Comparison of ENCODE assay signal across 8 mouse cellular contexts in genomic region chr4:83485735-83486116, GRCm38 (mm10). TPM values are rescaled to one million over a fixed set of nuclear protein-coding genes. Genes with fewer than 3 reads are reported as not detected.
A peak's percentile ranks its signal among the peaks of the same experiment; 100 is the strongest.
DNase-seq lines count a peak whose midpoint lies in the region; ATAC-seq and TF ChIP-seq lines count a peak whose summit lies in the region.

No protein-coding gene starts in this region.

- H3K9ac ChIP-seq in ES-E14 (ENCODE audit: insufficient read depth, low read depth, low read length, poor library complexity, severe bottlenecking): peak overlapping the region; percentile 99
- H3K9ac ChIP-seq in forebrain, embryonic 16.5 days (replicated peaks; ENCODE audit: low read depth, low read length): peak overlapping the region; percentile 95
- peak overlapping the region; percentile 81 for H3K9ac ChIP-seq in lung, embryonic 15.5 days

- in situ Hi-C loops in ES-E14 (cut with MboI; ENCODE audit: low sequenced_read_pairs in 2 of 2, unreplicated experiment in 2 of 2): no loop called here

- under 1% methylated on average over 27 of the region's 40 CpGs for WGBS in forebrain, embryonic 16.5 days
- 0% methylated on average over 33 of the region's 40 CpGs for WGBS in lung, embryonic 15.5 days

- peak; percentile 69 for DNase-seq in ES-E14 (ENCODE audit: low read depth, low spot score)
- peak; percentile 92 for DNase-seq in cerebellum, adult 11-12 months
- DNase-seq in heart, postnatal 4 days: peak; percentile 87
- peak; percentile 82 to 86 for DNase-seq in layer of hippocampus, adult 8-10 months (ENCODE audit: low spot score in 2 of 2)
- DNase-seq in ovary, adult 18-20 months (ENCODE audit: low spot score): peak; percentile 81
- DNase-seq in thymus, postnatal 0 days (ENCODE audit: low spot score): peak; percentile 94

- H3K4me2 ChIP-seq in forebrain, embryonic 16.5 days (ENCODE audit: low read length): peak overlapping the region; percentile 88
- peak overlapping the region; percentile 80 for H3K4me2 ChIP-seq in lung, embryonic 15.5 days

- no peaks in the 10 kb centered on the region for H3K27me3 ChIP-seq in forebrain, embryonic 16.5 days (replicated peaks; ENCODE audit: control insufficient read depth, insufficient read depth, low read length)
- H3K27me3 ChIP-seq in lung, embryonic 15.5 days: no peaks in the 10 kb centered on the region

- ATAC-seq in forebrain, embryonic 16.5 days: peak; percentile 78
- ATAC-seq in lung, embryonic 15.5 days (ENCODE audit: borderline replicate concordance, extremely low read depth, low FRiP score, low TSS enrichment): peak; percentile 89

- peak overlapping the region; percentile 98 for H3K27ac ChIP-seq in ES-E14 (ENCODE audit: insufficient read depth, low read depth, low read length, poor library complexity, severe bottlenecking)
- H3K27ac ChIP-seq in forebrain, embryonic 16.5 days (ENCODE audit: low read length): peak overlapping the region; percentile 100
- peak overlapping the region; percentile 97 for H3K27ac ChIP-seq in lung, embryonic 15.5 days

- peaks cover 19% of the 10 kb centered on the region for H3K36me3 ChIP-seq in ES-E14 (ENCODE audit: control insufficient read depth, insufficient read depth, low read length, poor library complexity, severe bottlenecking)
- H3K36me3 ChIP-seq in forebrain, embryonic 16.5 days (ENCODE audit: control insufficient read depth, insufficient read depth): peaks cover 7% of the 10 kb centered on the region; the same call in 1 of the 2 replicates
- peaks cover 25% of the 10 kb centered on the region for H3K36me3 ChIP-seq in lung, embryonic 15.5 days

- peaks cover 7 to 9% of the 10 kb centered on the region in 2 experiments for H3K4me1 ChIP-seq in ES-E14 (ENCODE audit: control insufficient read depth in 2 of 2, insufficient read depth in 2 of 2, low read length in 2 of 2, poor library complexity in 1 of 2)
- H3K4me1 ChIP-seq in forebrain, embryonic 16.5 days (replicated peaks; ENCODE audit: control insufficient read depth, insufficient read depth, low read length): peaks cover 21% of the 10 kb centered on the region
- H3K4me1 ChIP-seq in lung, embryonic 15.5 days: peaks cover 14% of the 10 kb centered on the region

- H3K9me3 ChIP-seq in ES-E14 (ENCODE audit: control insufficient read depth, insufficient read depth, low read depth, low read length): no peaks in the 10 kb centered on the region
- no peaks in the 10 kb centered on the region for H3K9me3 ChIP-seq in forebrain, embryonic 16.5 days (ENCODE audit: control insufficient read depth, low read length)
- no peaks in the 10 kb centered on the region for H3K9me3 ChIP-seq in lung, embryonic 15.5 days

- H3K4me3 ChIP-seq in ES-E14 (ENCODE audit: insufficient read depth in 1 of 2, low read depth in 1 of 2, low read length in 2 of 2, poor library complexity in 1 of 2, severe bottlenecking in 1 of 2): peak overlapping the region; percentile 76 to 96
- peak overlapping the region; percentile 63 for H3K4me3 ChIP-seq in forebrain, embryonic 16.5 days (replicated peaks; ENCODE audit: low read length)
- peak overlapping the region; percentile 96 for H3K4me3 ChIP-seq in lung, embryonic 15.5 days

TF ChIP-seq in ES-E14, 5 proteins besides CTCF, POLR2A, EP300 and RAD21:
- 0 out of 2 replicates have a peak, but pooled peaks have one; percentile 63 for TF ChIP-seq CHD2 (IDR thresholded peaks at IDR 0.05; ENCODE audit: low read depth, low read length)
- TF ChIP-seq MAFK (IDR thresholded peaks at IDR 0.05; ENCODE audit: insufficient read depth, low read depth, low read length): no peak
- no peak for TF ChIP-seq HCFC1 (IDR thresholded peaks at IDR 0.05; ENCODE audit: borderline replicate concordance, insufficient read depth, low read length)
- TF ChIP-seq ZC3H11A (IDR thresholded peaks at IDR 0.05; ENCODE audit: borderline replicate concordance, low read depth, low read length): no peak

RNA-seq across cellular contexts. Expression of gene Psip1, which starts 0.5 kb away (rescaled TPM):
- 86.0 and 90.5 TPM in 2 replicates for total RNA-seq in ES-E14 (2012; rRNA removed)
- polyA plus RNA-seq in forebrain, embryonic 16.5 days (2015; fragmentation: Nextera tagmentation; extraction: Ambion mirVana): 281 and 310 TPM in 2 replicates
- 10 to 100 TPM; 64.5 to 68.7 TPM for total RNA-seq in heart, postnatal 4 days (2021)
- 100 to 1,000 TPM; 191 to 205 (median 200) TPM for total RNA-seq in layer of hippocampus, adult 8-10 months (2022)
- polyA plus RNA-seq in lung, embryonic 15.5 days (2015; fragmentation: Nextera tagmentation; extraction: Ambion mirVana): 113 and 119 TPM in 2 replicates
- polyA plus RNA-seq in thymus, postnatal 0 days (2015; fragmentation: Nextera tagmentation; extraction: Ambion mirVana): 146 and 147 TPM in 2 replicates

RNA-seq across cellular contexts. Expression of gene Ccdc171, which starts 39.6 kb away (rescaled TPM):
- 3.5 and 5.8 TPM in 2 replicates for total RNA-seq in ES-E14 (2012; rRNA removed)
- 6.1 and 6.7 TPM in 2 replicates for polyA plus RNA-seq in forebrain, embryonic 16.5 days (2015; fragmentation: Nextera tagmentation; extraction: Ambion mirVana)
- 1 to 10 TPM; 1.4 to 1.5 TPM for total RNA-seq in heart, postnatal 4 days (2021)
- total RNA-seq in layer of hippocampus, adult 8-10 months (2022): 1 to 10 TPM; 4.1 to 4.5 (median 4.2) TPM
- 3.0 and 3.6 TPM in 2 replicates for polyA plus RNA-seq in lung, embryonic 15.5 days (2015; fragmentation: Nextera tagmentation; extraction: Ambion mirVana)
- polyA plus RNA-seq in thymus, postnatal 0 days (2015; fragmentation: Nextera tagmentation; extraction: Ambion mirVana): 5.7 and 6.2 TPM in 2 replicates

Comparison
In these comparisons a context has a peak if more than half of its experiments do, and no peak if none do; other contexts are left out.
1. Peak in every context shown above with its lines: DNase-seq, ATAC-seq, H3K4me3 ChIP-seq and H3K27ac ChIP-seq.